Mouse (Mus musculus): Measurements from ENCODE around the gene Clca3a2. TPM values are rescaled to one million over a fixed set of nuclear protein-coding genes. Genes with fewer than 3 reads are reported as not detected.
A peak's percentile ranks its signal among the peaks of the same experiment; 100 is the strongest.
"Not testable (repeated sequence)": the region's sequence is repeated elsewhere in the genome, so short reads cannot be mapped to it uniquely, and the experiment has no call there.

The Clca3a2 gene
- polyA plus RNA-seq (2015; fragmentation: Nextera tagmentation; extraction: Ambion mirVana) = 0.08 and 0.25 TPM in 2 replicates

DNA sequence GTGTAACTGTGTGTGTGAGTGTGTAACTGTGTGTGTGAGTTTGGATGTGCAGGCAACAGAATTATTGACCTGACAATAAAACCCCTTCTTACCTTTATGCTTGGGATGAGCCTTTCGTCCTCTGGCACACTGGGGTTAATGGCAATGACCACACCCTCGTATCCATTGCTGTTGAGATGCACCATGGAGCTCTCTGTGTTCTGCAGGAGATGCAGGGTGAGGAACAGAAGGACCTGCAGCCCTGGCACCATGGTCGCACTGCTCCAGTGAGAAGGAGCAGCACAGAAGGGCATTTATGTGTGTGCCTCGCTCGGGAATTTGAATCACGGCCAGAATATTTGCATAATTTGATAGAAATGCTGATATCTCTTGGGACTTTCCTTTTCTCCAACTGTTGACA is at the start of gene Clca3a2:
Clca3a2 (minus strand) TSS at position 276 of the 400 bp plus-strand sequence.
- not testable (repeated sequence) for ATAC-seq; H3K4me3 ChIP-seq (ENCODE audit: low read depth, low read length); H3K36me3 ChIP-seq (ENCODE audit: control insufficient read depth, insufficient read depth); H3K9ac ChIP-seq (ENCODE audit: low read depth, low read length); H3K4me1 ChIP-seq (replicated peaks; ENCODE audit: control insufficient read depth, insufficient read depth, low read length); H3K9me3 ChIP-seq (ENCODE audit: control insufficient read depth); H3K27me3 ChIP-seq (replicated peaks; ENCODE audit: control insufficient read depth, insufficient read depth, low read length); H3K4me2 ChIP-seq (replicated peaks; ENCODE audit: low read depth); H3K27ac ChIP-seq (ENCODE audit: low read depth, low read length)
- WGBS = 38% methylated on average over 6 of the region's 6 CpGs

DNA sequence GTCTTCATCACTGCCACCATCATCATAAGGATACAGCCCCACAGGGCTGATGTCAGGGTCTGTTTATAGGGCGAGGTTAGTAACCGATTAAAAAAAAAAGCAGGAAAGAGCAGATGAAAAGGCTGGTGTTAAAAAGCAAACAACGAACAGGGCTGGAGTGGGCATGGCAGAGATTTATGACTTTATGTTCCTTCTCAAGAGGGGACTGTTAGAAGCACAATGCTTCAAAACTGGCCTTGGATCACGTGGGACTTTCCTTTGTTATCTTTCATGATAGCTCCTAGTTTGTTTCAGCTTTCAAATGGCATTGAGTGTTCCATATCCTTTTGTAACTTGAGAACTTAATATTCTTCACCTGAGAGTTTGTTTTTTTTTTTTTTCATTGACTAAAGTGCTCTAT is 30.3 kb upstream of the Clca3a2 start:
- peak; percentile 88 for ATAC-seq
- H3K9me3 ChIP-seq (ENCODE audit: control insufficient read depth) = no peaks in the 10 kb centered on the region
- TF ChIP-seq CTCF (IDR thresholded peaks at IDR 0.05; ENCODE audit: low read depth) = no peak
- H3K9ac ChIP-seq (ENCODE audit: low read depth, low read length) = no peak overlapping the region
- no peak overlapping the region for H3K27ac ChIP-seq (ENCODE audit: low read depth, low read length)
- H3K4me1 ChIP-seq (replicated peaks; ENCODE audit: control insufficient read depth, insufficient read depth, low read length) = no peaks in the 10 kb centered on the region
- peak overlapping the region; percentile 44 for H3K4me2 ChIP-seq (replicated peaks; ENCODE audit: low read depth)
- 0 out of 2 replicates have a peak overlapping the region, but pooled peaks have one; percentile 2 for H3K4me3 ChIP-seq (ENCODE audit: low read depth, low read length)
- no peaks in the 10 kb centered on the region for H3K36me3 ChIP-seq (ENCODE audit: control insufficient read depth, insufficient read depth)
- H3K27me3 ChIP-seq (replicated peaks; ENCODE audit: control insufficient read depth, insufficient read depth, low read length) = no peaks in the 10 kb centered on the region
- 8% methylated on average over 4 of the region's 4 CpGs for WGBS

DNA sequence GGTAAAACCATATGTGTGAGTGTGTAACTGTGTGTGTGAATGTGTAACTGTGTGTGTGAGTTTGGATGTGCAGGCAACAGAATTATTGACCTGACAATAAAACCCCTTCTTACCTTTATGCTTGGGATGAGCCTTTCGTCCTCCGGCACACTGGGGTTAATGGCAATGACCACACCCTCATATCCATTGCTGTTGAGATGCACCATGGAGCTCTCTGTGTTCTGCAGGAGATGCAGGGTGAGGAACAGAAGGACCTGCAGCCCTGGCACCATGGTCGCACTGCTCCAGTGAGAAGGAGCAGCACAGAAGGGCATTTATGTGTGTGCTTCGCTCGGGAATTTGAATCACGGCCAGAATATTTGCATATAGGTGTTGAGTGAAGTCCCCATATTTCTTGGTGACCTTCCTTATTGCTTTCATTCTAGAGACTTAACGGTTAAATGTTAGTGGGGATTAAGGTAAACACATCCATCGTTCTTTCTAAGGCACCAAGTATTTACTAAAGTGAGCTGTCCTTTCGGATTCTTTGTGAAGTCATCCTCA is 29.8 kb upstream of the Clca3a2 start, which contains the start of gene Clca3b:
Clca3b (minus strand) TSS at position 344 of the 543 bp plus-strand sequence.
- H3K4me2 ChIP-seq (replicated peaks; ENCODE audit: low read depth) = peak within 1 kb of the TSS; percentile 44
- not testable (repeated sequence) for H3K9ac ChIP-seq (ENCODE audit: low read depth, low read length); H3K27me3 ChIP-seq (replicated peaks; ENCODE audit: control insufficient read depth, insufficient read depth, low read length); H3K27ac ChIP-seq (ENCODE audit: low read depth, low read length); H3K4me1 ChIP-seq (replicated peaks; ENCODE audit: control insufficient read depth, insufficient read depth, low read length); H3K36me3 ChIP-seq (ENCODE audit: control insufficient read depth, insufficient read depth); H3K9me3 ChIP-seq (ENCODE audit: control insufficient read depth)
- 0 out of 2 replicates have a peak within 1 kb of the TSS, but pooled peaks have one; percentile 2 for H3K4me3 ChIP-seq (ENCODE audit: low read depth, low read length)
- 37% methylated on average over 9 of the region's 9 CpGs for WGBS
- ATAC-seq = peak; percentile 85

DNA sequence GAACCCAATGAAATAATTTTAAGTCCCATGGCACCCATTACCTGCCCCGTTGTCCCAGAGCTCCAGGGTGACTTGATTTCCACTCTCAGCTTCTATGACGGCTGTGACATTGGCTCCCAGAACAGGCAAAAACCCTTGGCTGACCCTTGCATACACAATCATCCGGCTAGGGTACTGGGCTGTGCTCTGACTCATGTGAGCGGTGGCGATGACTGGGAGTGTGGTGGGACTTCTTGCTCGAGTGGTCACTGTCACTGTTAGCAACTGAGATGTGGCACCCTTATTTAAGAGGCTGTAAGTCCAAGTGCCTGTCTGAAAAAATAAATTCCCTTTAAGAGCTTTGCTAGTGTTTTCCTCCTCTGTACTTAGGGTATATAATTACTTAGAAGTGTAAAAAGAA is 8.0 kb upstream of the Clca3a2 start:
- Histone ChIP-seq H3K9me3 (ENCODE audit: control insufficient read depth) (no peaks in the 10 kb centered on the region), H3K27ac (ENCODE audit: low read depth, low read length) (no peak overlapping the region), H3K9ac (ENCODE audit: low read depth, low read length) (no peak overlapping the region), H3K27me3 (replicated peaks; ENCODE audit: control insufficient read depth, insufficient read depth, low read length) (no peaks in the 10 kb centered on the region), H3K4me3 (ENCODE audit: low read depth, low read length) (no peak overlapping the region), H3K4me2 (replicated peaks; ENCODE audit: low read depth) (no peak overlapping the region), H3K4me1 (replicated peaks; ENCODE audit: control insufficient read depth, insufficient read depth, low read length) (no peaks in the 10 kb centered on the region), H3K36me3 (ENCODE audit: control insufficient read depth, insufficient read depth) (no peaks in the 10 kb centered on the region)
- TF ChIP-seq CTCF (IDR thresholded peaks at IDR 0.05; ENCODE audit: low read depth) = no peak
- 83% methylated on average over 6 of the region's 6 CpGs for WGBS
- ATAC-seq = no peak

DNA sequence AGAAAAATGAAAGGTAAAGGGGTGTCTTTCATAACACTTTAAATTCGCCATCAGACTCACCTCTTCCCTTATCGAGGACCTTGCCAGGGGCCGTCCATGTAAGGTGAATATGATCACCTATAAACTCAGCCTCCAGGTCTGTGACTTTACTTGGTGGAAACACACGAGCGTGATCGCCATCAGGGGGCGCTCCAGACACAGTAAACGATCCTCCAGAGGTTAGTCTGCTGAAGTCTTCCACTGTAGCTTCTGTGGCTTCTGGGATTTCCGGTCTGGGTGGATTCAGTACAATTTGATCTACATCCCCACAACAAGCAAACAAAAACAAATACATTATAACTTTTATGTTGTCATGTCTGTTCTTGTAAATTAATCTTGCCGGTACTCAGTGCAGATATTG is 5.9 kb upstream of the Clca3a2 start:
- Histone ChIP-seq H3K27me3 (replicated peaks; ENCODE audit: control insufficient read depth, insufficient read depth, low read length) (no peaks in the 10 kb centered on the region), H3K36me3 (ENCODE audit: control insufficient read depth, insufficient read depth) (no peaks in the 10 kb centered on the region), H3K4me3 (ENCODE audit: low read depth, low read length) (no peak overlapping the region), H3K9me3 (ENCODE audit: control insufficient read depth) (no peaks in the 10 kb centered on the region), H3K4me2 (replicated peaks; ENCODE audit: low read depth) (no peak overlapping the region), H3K27ac (ENCODE audit: low read depth, low read length) (no peak overlapping the region), H3K4me1 (replicated peaks; ENCODE audit: control insufficient read depth, insufficient read depth, low read length) (no peaks in the 10 kb centered on the region), H3K9ac (ENCODE audit: low read depth, low read length) (no peak overlapping the region)
- 11% methylated on average over 10 of the region's 10 CpGs for WGBS
- ATAC-seq = 0 out of 2 replicates have a peak, but pooled peaks have one; percentile 63
- peak; percentile 90 for TF ChIP-seq CTCF (IDR thresholded peaks at IDR 0.05; ENCODE audit: low read depth)

DNA sequence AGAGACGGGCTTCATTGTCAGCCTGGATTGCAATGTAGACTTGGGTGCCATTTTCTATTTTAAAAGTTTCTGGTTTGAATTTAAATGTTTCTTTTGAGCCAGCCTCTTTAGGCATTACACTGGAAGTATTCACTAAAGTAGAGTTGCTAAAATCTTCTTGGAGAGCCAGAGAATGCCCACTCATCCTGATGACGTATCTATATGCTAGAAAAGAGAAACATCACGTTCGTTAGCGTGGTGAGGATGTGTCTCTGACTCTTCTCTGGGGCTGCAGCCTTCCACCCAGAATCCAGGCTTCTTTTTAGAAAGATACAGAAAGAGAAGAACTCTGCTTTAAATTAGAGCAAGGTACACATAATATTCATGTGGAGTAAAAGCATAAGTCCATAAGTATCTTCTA is 4.0 kb upstream of the Clca3a2 start:
- TF ChIP-seq CTCF (IDR thresholded peaks at IDR 0.05; ENCODE audit: low read depth) = no peak

DNA sequence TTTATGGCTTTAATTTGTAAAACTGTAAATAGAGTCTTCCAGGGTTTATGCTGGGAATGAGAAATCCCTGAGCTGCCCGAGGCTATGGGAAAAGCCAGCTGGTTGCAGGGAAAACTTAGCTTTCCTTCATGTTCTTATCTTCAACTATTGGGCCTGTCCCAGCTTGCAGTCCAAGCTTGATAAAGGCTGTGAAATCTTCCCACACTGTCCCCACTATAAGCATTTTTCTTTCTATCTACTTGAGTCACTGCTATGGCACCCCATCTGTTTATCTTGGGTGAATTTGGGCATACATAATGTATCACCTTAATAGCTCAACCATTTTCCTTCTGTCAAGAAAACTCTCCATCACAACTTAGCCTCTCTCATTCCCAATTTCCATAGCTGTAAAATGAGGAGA is 1.3 kb upstream of the Clca3a2 start:
- Histone ChIP-seq H3K4me2 (replicated peaks; ENCODE audit: low read depth) (no peak overlapping the region), H3K4me1 (replicated peaks; ENCODE audit: control insufficient read depth, insufficient read depth, low read length) (no peaks in the 10 kb centered on the region), H3K27me3 (replicated peaks; ENCODE audit: control insufficient read depth, insufficient read depth, low read length) (no peaks in the 10 kb centered on the region), H3K27ac (ENCODE audit: low read depth, low read length) (no peak overlapping the region), H3K9me3 (ENCODE audit: control insufficient read depth) (no peaks in the 10 kb centered on the region), H3K4me3 (ENCODE audit: low read depth, low read length) (no peak overlapping the region), H3K36me3 (ENCODE audit: control insufficient read depth, insufficient read depth) (no peaks in the 10 kb centered on the region), H3K9ac (ENCODE audit: low read depth, low read length) (no peak overlapping the region)
- WGBS = 28% methylated on average over 1 of the region's 1 CpGs
- TF ChIP-seq CTCF (IDR thresholded peaks at IDR 0.05; ENCODE audit: low read depth) = no peak
- ATAC-seq = no peak

More for the DNA sequence above, 4.0 kb upstream of the Clca3a2 start:
- H3K27me3 ChIP-seq (replicated peaks; ENCODE audit: control insufficient read depth, insufficient read depth, low read length) = no peaks in the 10 kb centered on the region
- no peak overlapping the region for H3K4me2 ChIP-seq (replicated peaks; ENCODE audit: low read depth)
- no peak overlapping the region for H3K4me3 ChIP-seq (ENCODE audit: low read depth, low read length)
- no peak overlapping the region for H3K9ac ChIP-seq (ENCODE audit: low read depth, low read length)
- no peaks in the 10 kb centered on the region for H3K36me3 ChIP-seq (ENCODE audit: control insufficient read depth, insufficient read depth)
- no peaks in the 10 kb centered on the region for H3K4me1 ChIP-seq (replicated peaks; ENCODE audit: control insufficient read depth, insufficient read depth, low read length)
- H3K27ac ChIP-seq (ENCODE audit: low read depth, low read length) = no peak overlapping the region
- 88% methylated on average over 5 of the region's 5 CpGs for WGBS
- no peak for ATAC-seq
- no peaks in the 10 kb centered on the region for H3K9me3 ChIP-seq (ENCODE audit: control insufficient read depth)

DNA sequence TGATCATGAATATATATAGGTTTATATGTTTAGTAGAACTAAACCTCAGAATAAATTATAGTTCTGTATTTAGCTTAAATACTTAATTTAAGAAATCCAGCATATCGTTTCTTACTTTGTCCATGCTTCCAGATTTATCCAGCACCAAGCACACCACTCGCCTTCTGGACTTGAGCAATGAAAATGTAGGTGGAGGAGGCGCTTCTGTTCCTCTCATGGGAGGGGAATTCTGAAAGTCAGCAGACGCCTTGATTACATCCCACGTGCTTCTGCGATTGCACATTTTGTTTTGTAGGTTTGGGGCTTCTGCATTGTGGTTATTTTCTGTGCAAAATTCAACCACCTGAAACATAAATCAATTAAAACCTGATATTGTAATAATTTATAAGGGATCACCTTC is 6.0 kb downstream of the Clca3a2 start:
- not testable (repeated sequence) for H3K36me3 ChIP-seq (ENCODE audit: control insufficient read depth, insufficient read depth); ATAC-seq; H3K4me3 ChIP-seq (ENCODE audit: low read depth, low read length); H3K4me1 ChIP-seq (replicated peaks; ENCODE audit: control insufficient read depth, insufficient read depth, low read length); H3K9ac ChIP-seq (ENCODE audit: low read depth, low read length); H3K4me2 ChIP-seq (replicated peaks; ENCODE audit: low read depth); H3K9me3 ChIP-seq (ENCODE audit: control insufficient read depth); H3K27ac ChIP-seq (ENCODE audit: low read depth, low read length); H3K27me3 ChIP-seq (replicated peaks; ENCODE audit: control insufficient read depth, insufficient read depth, low read length)
- 91% methylated on average over 6 of the region's 6 CpGs for WGBS

Measured in intestine, postnatal 0 days (tissue).